Mouse (Mus musculus) T-cell, adult 2 months (primary cell): Measurements from ENCODE around the gene Il22ra1.
"Not testable (repeated sequence)": the region's sequence is repeated elsewhere in the genome, so short reads cannot be mapped to it uniquely, and the experiment has no call there.

Experiments
- DNase-seq: peaks from one replicate; pipeline ENCODE4 v3.0.0; 2022; ENCODE audit warnings: low spot score

Il22ra1 gene

DNA sequence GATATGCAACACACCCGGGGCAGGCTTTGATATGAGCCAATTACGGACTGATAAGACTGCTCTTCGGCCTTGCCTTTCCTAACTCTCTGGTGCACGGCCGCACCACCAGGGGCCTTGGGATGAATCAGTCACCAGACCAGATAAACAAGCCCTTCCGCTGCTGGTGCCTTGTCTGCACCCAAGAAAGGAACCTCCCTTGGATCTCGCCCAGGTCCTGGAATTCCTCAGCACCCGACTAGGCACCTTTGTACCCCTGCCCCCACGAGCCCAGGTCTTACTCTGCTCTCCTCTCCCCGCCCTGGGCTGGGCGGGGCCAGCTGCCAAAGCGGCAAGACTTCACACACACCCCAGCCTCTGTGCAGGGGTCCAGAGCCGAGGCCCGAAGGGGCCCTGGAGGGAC is at the start of gene Il22ra1:
TSS of gene Il22ra1 (plus strand) at position 356 of the 400 bp plus-strand sequence.
- no peak for DNase-seq

DNA sequence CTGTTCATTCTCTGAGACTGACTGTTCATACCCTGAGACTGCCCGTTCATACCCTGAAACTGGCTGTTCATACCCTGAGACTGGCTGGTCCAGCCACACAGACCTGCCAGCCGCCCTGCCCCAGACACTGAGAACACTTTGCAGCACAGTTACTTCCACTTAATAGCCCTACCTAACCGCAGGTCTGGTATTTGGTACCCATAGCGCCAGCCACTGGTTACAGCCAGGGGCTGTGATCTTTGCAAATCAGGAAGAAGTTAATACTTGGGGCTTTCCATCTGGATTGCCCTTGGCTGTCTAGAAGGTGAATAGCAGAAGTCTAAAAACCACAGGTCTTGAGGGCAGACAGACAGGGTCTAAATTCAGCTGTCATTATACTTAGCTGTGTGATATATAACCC is 48.7 kb upstream of the Il22ra1 start:
- no peak for DNase-seq

DNA sequence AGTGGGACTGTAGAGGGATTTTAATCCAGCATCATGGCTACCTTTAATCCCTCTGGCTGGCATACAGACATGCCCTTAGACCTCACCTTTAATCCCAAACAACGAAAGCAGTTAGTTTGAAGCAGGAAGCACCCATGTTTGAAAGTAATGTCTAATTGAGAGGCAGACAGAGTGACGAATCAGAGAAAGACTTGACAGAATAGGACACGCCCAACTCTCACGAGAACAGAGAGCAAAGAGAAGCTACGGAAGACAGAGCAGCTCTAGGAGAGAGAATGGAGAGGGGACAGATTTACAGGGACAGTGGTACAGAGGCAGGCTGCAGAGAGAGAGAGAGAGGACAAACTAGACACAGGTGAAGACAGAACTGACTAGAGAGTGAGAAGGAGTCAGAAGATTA is 46.2 kb upstream of the Il22ra1 start:
- DNase-seq, result no peak

DNA sequence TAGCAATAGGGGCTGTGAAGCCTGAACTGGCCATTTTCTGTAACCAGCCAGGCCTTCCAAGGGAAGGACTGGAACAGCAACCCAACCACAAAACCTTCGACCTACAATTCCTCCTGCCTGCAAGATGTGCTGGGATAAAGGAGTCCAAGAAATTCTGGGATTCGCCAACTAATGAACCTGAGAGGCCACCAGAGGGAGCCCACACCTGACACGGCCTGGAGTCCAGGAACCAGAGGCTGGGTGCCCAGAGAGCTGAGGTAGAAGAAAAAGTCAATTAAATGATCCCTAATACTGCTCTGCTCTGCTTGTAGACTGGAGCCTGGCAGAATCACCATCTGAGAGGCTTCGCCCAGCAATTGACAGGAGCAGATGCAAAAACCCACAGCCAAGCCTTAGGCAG is 44.4 kb upstream of the Il22ra1 start:
- DNase-seq, result no peak

DNA sequence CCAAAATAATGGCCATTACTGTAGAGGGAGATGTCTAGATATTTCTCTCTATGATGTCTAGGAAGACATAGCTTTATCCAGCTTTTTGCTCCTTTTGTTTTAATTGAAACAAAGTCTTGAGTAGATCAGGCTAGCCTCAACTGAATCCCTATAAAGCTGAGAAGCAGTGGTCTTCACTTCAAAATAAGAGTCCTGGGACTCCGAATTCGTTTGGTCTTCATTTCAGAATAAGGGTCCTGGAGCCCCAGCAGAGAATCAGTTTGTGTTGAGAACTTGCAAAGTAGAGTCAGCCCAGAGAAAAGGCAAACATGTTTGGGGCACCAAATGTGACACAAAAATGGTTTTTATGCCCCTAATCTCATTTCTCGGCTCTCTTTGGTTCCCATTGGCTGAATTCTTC is 43.2 kb upstream of the Il22ra1 start:
- DNase-seq, result no peak

DNA sequence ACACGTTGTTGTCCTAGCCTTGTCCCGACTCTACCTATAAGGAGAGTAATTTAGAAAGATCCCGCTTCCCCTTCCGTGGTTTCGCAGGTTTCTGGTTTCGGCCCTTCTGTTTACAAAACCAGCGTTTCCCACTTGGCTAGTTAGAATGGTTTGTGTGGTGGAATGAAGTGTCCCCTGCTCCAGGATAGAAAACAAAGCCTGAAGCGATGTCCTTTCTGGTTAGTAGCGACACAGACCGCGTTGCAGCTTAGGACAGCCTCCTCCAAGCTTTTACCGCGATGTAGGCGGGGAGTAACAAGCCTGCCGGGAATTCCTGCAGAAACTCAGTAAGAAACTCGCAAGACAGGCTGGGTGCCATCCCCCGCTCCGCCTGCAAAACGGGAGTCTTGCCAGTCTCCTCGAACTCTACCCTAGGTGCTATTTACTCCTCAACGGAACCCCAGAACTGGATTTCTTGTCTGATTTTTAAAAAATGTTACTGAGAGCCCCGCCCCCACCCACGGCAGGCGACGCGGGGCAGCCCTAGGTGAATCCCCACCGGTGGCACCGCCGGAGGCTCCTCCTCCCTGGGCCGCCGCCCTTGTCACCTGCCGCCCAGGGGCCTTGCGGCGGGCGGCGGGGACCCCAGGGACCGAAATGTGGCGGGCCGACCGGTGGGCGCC is 41.9 kb upstream of the Il22ra1 start, which contains the start of gene Ifnlr1:
TSS of gene Ifnlr1 (plus strand) at position 382 of the 662 bp plus-strand sequence.
- peak; percentile 41 for DNase-seq

DNA sequence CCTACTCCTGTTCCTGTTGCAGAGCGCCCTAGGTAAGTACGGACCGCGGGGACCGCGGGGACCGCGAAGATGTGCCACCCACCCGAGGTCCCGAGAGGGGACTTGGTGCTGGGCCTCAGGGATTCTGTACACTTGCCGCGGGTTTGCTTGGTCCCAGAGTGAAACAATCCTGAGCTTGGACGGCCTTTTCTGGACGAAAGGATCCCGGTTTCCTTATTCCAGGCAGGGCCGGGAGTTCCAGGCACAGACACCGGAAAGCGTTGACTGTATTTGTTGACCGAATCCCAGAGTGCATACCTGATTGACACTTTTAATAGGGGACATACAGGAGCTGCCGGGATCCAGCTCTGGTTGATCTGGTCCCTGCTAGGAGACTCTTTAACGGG is 41.4 kb upstream of the Il22ra1 start:
- no peak for DNase-seq

DNA sequence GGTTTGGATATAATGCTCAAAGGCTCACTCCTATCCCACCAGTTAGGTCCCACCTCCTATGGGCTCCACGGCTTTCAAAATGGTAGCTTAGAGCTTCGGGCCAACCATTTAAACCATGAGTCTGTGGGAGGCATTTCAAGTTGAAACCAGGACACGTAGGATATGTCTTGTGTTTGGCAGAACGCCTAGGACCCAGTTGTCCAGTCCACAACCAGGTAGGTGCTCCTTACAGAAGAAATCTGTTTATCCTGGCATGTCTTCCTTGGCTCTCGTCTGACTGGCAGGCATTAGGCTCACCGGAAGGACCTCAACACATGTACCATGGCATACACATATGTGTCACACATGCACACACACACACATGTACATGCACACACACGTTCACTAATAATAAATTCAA is 38.2 kb upstream of the Il22ra1 start:
- no peak for DNase-seq

DNA sequence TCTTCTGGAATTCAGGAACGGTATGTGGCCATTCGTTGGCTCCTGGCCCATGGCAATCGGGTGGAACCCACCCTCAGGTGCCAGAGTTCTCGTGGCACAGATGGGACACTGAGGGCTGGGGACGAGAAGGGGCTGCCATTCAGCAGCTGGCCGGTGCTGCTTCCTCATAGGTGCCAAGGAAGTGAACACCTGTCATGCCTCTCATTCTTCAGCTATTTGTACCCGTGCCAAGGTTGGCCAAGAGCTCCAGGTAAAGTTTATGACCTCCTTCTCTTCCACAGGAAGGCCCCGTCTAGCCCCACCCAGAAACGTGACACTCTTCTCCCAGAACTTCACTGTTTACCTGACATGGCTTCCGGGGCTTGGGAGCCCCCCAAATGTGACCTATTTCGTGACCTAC is 37.7 kb upstream of the Il22ra1 start:
- DNase-seq, result no peak

DNA sequence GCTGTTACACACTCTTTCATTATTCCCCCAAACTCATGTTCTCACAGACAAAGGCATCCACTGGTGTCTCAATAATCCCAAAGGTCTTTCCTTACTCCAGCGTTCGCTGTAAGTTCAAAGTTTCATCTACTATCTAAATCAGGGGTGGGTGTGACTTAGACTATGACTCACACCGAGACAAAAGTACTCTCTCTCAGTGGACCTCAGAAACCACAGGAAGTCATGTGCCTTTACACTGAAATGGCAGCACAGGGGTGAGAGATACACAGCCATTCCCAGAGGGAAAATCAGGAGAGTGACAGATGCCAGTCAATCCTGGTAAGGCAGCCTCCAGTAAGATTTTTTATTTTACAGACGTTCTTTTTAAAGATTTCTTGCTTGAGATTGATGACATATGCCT is 35.1 kb upstream of the Il22ra1 start:
- no peak for DNase-seq

DNA sequence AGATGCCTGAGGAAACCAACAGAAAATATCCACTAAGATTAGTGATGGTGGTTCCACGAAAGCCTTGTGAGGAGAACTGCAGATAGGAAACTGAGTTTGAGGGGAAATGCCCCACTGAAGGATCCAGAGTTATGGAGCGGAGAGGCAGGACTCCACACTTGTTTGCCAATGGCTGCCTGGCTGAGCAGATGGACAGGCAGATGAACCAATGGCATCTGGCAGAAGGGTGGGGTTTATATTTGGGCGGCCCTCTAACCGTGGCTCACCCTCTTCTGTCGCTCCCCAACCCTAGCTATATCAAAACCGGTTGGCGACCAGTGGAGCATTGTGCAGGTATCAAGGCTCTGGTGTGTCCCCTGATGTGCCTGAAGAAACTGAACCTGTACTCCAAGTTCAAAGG is 29.5 kb upstream of the Il22ra1 start:
- DNase-seq, result no peak

DNA sequence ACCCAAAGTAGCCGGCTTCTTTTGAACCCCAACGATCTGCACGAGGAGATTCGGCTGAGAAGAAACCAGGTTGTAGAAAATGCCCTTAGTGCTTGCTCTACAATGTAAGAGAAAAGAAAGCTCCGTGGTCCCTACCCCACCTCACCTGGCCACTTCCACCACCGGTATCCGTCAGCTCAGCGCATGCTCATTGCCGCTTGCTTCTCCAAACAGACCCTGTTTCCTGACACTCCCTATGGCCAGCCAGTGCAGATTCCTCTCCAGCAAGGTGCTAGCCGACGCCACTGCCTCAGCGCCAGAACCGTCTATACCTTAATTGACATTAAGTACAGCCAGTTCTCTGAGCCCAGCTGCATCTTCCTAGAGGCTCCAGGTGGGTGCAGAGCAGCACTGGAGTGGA is 24.5 kb upstream of the Il22ra1 start:
- no peak for DNase-seq

DNA sequence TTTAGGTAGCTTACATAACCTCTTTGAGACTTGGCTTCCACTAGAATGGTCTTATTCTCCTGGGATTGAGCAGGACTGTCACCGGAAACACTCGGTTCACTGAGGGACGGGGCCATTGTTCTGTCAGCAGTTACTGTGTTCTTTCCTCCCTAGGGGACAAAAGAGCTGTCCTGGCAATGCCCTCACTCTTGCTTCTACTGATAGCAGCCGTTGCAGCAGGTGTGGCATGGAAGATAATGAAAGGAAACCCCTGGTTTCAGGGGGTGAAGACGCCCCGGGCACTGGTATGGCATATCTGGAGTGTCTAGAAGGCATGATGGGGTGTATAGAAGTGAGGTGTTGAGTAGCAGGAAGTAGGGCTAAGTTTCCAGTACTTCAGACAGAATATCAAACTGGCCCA is 24.0 kb upstream of the Il22ra1 start:
- no peak for DNase-seq

DNA sequence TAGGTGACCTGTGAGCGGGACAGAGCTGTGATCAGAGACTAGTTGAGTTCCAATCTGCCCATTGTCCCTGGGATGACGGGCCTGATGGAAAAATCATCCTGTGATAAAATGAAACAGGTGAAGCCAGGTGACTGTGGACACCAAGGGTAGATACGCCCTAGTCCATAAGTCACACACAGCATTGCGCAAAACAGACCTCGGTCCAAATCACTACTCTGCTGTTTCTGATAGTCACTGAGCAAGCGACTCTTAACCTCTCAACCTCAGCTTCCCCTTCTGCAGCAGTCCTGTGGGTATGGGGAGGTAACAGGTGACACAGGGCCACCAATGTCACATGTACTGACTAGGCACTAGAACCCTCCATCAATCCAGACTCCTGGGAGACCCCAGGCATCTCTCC is 21.9 kb upstream of the Il22ra1 start:
- DNase-seq, result no peak

DNA sequence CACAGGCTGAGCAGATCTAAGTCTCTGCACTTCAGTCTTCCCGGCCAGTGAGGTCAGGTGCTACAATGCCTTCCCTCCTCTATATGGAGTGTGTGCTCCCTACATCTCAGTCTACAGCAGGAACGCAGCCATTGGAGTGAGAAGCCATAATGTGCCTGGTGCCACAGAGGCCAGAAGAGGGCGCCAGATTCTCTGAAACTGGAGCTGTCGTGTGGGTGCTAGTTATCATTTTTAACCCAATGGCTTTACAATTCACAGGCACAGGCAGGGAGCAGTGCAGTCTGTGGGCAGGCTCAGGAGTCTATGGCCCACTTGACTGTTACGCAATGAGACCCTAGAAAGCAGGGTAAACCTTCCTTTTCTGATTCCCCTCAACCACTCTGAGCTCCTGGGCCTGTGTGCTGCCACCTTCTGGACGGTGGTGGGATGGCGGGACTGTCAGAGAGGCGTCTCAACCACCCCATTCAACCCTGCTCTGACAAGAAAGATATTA is 18.9 kb upstream of the Il22ra1 start:
- DNase-seq, result peak; percentile 65

DNA sequence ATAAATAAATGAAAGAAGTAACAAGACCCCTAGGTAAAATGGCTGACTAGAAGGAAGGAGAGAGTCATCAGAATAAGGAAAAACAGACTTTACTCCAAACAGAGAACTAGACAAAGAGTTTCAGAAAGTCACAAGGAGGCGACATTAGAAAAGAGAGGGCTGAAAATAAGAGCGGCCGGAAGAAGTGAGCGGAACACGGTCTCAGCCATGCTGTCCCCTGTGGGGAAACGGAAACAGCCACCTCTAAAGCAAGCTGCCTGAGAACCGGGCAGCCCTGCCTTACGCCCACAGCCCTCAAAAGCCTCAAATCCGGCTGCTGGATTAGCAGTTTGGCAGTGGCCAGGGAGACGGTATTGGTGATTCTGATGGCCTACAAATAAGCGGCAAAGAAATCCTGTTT is 18.4 kb upstream of the Il22ra1 start:
- no peak for DNase-seq

DNA sequence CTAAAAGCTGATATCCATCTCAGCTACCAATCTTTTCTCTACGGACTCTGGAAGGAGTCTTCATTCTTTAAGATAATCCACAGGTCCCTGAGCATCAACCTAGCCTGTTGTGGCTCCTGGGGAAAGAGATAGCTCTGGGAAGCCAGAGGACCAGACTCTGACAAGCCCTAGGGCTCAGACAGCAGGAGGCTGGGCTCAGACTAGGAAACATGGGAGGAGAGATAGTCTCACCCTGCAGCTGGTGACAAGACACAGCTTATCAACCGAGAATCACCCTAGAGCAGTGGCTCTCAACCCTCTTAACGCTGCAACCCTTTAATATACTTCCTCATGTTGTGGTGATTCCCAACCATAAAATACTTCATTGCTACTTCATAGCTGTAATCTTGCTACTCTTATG is 17.6 kb upstream of the Il22ra1 start:
- DNase-seq, result no peak

DNA sequence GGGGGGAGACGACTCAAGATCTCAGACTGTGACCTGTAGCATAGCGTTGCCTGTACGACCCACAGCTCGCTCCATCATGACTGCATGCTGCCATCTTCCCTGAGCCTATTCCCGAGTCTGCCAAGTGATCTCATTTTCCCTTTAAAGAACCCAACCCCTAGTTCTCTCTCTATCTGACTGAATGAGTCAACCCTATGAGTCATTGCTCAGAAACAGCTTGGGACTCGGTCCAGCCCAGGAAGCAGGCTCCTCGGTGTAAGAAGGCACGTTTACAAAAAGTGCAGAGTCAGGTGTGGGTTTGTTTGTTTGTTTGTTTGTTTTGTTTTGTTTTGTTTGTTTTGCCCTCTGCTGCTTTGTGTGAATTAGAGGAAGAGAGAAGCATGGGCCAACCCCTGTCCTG is 13.2 kb upstream of the Il22ra1 start:
- DNase-seq, result no peak

DNA sequence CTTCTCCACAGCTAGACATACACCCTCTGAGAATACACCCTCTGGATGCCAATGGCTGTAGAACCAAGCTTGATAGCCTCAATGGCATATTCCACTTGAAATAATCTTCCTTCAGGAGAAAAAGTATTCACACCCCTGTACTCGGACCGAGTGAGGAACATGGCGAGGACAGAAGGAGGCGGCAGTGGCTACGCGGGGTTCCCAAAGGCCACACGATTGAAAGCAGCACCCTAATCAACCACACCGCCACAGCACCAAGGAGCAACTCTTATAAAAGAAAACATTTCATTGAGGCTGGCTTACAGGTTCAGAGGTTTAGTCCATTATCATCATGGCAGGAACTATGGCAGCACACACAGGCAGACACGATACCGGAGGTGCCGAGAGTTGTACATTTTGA is 11.5 kb upstream of the Il22ra1 start:
- not testable (repeated sequence) for DNase-seq

DNA sequence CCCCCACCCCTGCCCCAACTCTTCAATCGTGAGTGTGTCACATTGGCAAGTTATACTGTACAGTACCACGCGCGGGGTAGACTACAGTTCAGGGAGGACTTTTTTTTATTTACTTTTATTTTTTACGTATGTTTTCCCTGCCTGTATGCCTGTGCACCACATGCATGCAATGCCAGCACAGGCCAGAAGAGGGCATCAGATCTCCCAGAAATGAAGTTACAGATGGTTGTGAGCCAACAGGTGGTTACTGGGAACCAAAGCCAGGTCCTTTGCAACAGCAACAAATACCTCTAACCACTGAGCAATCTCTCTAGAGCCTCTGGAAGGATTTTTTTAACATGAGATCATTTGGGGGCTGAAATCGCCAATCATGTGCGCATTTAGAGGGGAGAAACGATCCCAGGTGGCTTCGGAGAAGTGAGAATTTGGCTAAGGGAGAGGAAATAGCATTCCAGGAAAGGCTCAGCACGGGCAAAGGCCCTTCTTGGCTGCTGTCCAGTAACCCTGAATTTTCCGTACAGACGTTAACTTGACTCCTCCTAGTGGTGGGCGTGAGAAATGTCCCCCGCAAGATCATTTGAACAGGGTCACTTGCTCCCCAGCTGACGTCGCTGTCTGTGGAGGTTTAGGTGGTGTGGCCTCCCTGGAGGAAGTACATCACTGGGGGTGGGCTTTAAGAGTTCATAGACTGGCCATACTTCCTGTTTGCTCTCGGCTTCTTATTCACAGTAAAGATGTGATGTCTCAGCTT is 5.3 kb upstream of the Il22ra1 start:
- no peak for DNase-seq

DNA sequence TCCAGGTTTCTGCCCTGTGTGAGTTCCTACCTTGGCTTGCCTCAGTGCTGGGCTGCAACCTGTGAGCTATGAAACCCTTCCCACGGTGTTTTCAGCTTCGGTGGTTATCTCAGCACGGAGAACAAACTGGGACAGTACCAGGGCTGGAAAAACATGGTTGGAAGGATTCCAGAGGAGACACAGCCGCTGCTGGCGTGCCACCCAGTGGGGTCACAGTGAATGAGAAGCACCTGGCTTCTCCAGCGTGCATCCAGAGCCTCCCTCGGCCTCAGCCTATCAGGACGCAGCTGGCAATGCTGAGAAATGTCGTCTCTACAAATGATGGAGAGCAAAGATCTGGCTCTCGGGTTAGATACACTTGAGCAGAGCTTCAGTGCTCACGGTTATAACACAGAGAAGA is 1.6 kb upstream of the Il22ra1 start:
- DNase-seq, result no peak

DNA sequence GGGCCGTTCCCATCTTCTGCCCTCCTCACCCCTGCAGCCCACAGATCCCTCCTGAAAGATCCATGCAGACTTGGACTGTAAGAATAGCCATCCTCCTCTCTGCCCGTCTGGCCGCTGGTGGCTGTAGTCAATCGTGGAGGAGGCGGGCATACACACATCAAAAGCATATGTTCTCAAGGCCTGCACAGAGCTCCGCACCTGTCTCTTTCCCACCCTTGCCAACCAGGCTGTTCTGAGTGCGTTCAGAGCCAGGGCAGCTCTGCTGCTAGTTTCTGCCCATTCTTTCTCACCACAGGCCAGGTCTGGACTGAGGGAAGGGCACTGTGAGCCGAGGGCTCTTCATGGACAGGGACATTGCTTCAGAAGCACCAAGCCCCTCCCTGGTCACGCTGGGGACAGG is 2.2 kb downstream of the Il22ra1 start:
- no peak for DNase-seq

DNA sequence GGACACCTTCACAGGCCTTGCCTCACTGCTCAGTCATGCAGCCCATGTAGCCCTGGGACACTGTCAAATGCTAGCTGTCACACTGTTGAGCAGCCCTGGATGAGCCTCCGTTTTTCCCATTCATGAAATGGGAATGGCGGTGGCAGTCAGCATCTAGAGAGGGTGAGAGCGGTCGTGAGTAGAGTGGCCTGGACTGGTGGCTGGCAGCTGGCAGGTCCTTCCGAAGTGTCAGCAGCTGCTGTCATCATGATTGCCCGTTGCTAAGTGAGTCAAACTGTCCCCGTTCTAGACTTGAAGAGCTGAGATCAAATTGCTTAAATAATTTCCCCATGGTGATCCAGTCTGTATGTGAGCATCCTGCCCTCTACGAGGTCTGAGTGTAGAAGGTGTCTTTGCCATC is 3.0 kb downstream of the Il22ra1 start:
- DNase-seq, result no peak

DNA sequence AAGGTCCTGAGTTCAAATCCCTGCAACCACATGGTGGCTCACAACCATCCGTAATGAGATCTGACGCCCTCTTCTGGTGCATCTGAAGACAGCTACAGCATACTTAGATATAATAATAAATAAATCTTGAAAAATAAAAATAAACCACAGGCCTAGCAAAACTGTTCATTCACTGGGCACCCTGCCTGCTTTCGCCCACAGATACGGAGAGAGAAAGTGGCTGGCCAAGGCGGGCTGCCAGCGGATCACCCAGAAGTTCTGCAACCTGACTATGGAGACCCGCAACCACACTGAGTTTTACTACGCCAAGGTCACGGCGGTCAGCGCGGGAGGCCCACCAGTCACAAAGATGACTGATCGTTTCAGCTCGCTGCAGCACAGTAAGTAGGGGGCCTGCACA is 5.9 kb downstream of the Il22ra1 start:
- DNase-seq, result no peak
